Mouse (Mus musculus): ENCODE measurements at regions not wholly inside any gene's neighbourhood (a gene's known extent, or its start where the extent isn't known, plus 50 kb on each side); places are given as distances from the start of the nearest gene placed in this dataset.

DNA sequence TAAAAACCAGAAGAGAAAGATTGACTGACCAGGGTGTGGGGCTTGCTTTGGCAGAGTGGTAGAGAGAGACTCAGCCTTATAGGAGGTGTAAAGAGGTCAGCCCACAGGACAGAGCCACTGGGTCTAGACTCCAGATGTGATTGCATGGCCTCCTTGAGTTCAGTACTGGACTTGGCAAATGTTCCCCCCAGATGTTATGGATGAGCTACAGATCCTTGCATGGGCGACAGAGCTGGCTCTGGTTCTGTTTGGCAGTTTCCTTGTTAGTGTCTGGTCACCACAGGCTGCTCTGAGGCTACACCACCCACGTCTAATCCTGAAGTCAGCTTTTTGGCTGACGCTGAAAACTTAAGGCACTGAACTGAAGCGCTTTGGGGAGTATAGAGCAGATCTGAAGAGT is 463.2 kb upstream of the Id4 start:
- no peak for TF ChIP-seq CTCF (IDR thresholded peaks at IDR 0.05; ENCODE audit: low read depth)
- no peak for TF ChIP-seq EP300 (IDR thresholded peaks at IDR 0.05; ENCODE audit: low read depth)

Measured in heart, postnatal 0 days (tissue).